Mouse (Mus musculus) midbrain, embryonic 14.5 days (tissue): Measurements from ENCODE around the gene 2810021J22Rik. TPM values are rescaled to one million over a fixed set of nuclear protein-coding genes. Genes with fewer than 3 reads are reported as not detected.
A peak's percentile ranks its signal among the peaks of the same experiment; 100 is the strongest.
"Not testable (repeated sequence)": the region's sequence is repeated elsewhere in the genome, so short reads cannot be mapped to it uniquely, and the experiment has no call there.

Source experiments
- ATAC-seq: fragments of 200-750 bp; cut with Nextera tagmentation; 2 replicates; pipeline ENCODE4 v1.8.0; 2017; ENCODE audit warnings: moderate number of reproducible peaks, moderate library complexity; ENCODE audit not compliant: low FRiP score, low TSS enrichment
- DNase-seq: peaks from one replicate; pipeline ENCODE4 v3.0.0-alpha.2; 2015
- H3K27ac ChIP-seq: fragments of 300-500 bp; sonication (generic); replicated peaks from 2 replicates; pipeline ENCODE4 v1.5.1; 2014; ENCODE audit warnings: mild to moderate bottlenecking, low read depth, low read length, moderate library complexity
- H3K27me3 ChIP-seq: fragments of 300-500 bp; sonication (generic); 2 replicates; pipeline ENCODE4 v1.6.1; 2014; ENCODE audit warnings: low read length, control low read depth, mixed read lengths; ENCODE audit not compliant: control insufficient read depth, insufficient read depth
- H3K36me3 ChIP-seq: fragments of 300-500 bp; sonication (generic); 2 replicates; pipeline ENCODE4 v1.6.1; 2014; ENCODE audit warnings: low read length, control low read depth; ENCODE audit not compliant: control insufficient read depth, insufficient read depth
- H3K4me1 ChIP-seq: fragments of 300-500 bp; sonication (generic); 2 replicates; pipeline ENCODE4 v1.6.1; 2014; ENCODE audit warnings: mild to moderate bottlenecking, antibody characterized with exemption, low read length, control low read depth; ENCODE audit not compliant: control insufficient read depth, insufficient read depth
- H3K4me2 ChIP-seq: fragments of 300-500 bp; sonication (generic); 2 replicates; pipeline ENCODE4 v1.6.1; 2014; ENCODE audit warnings: mild to moderate bottlenecking, low read length, moderate library complexity
- H3K4me3 ChIP-seq: fragments of 300-500 bp; sonication (generic); replicated peaks from 2 replicates; pipeline ENCODE4 v1.5.1; 2014; ENCODE audit warnings: low read depth, low read length
- H3K9ac ChIP-seq: fragments of 300-500 bp; sonication (generic); replicated peaks from 2 replicates; pipeline ENCODE4 v1.6.1; 2014; ENCODE audit warnings: mild to moderate bottlenecking, low read length, moderate library complexity
- H3K9me3 ChIP-seq: fragments of 300-500 bp; sonication (generic); 2 replicates; pipeline ENCODE4 v1.6.1; 2016; ENCODE audit warnings: low read length, control low read depth, mixed read lengths; ENCODE audit not compliant: control insufficient read depth
- WGBS: fragments of 180-500 bp; shearing (Covaris S2); extraction: QIAGEN DNeasy Blood & Tissue Kit; methylation state at CpG from one replicate; pipeline ENCODE4 v1.1.7; 2014; 5-methylcytosine and 5-hydroxymethylcytosine counted together
- polyA plus RNA-seq: library from polyadenylated mRNA; unstranded; fragments of >200 nt; fragmentation: Nextera tagmentation; extraction: Ambion mirVana; gene quantifications from 2 replicates; pipeline ENCODE4 v1.2.1, GENCODE M21; 2014

2810021J22Rik gene
- polyA plus RNA-seq, result 9.1 and 14.4 TPM in 2 replicates

- peak within 1 kb of the TSS; percentile 89 for H3K27ac ChIP-seq
- ATAC-seq (peak; percentile 84), DNase-seq (peak; percentile 91)
- H3K4me1 ChIP-seq, result 0 out of 2 replicates have a peak, but pooled peaks cover 8% of the 10 kb centered on the region
- H3K4me2 ChIP-seq, result peak within 1 kb of the TSS; percentile 84
- H3K36me3 ChIP-seq, result peaks cover 33% of the 10 kb centered on the region
- no peaks in the 10 kb centered on the region for H3K27me3 ChIP-seq
- peak within 1 kb of the TSS; percentile 84 for H3K9ac ChIP-seq
- H3K4me3 ChIP-seq, result peak within 1 kb of the TSS; percentile 70
- H3K9me3 ChIP-seq, result no peaks in the 10 kb centered on the region
- WGBS, result 7% methylated on average over 37 of the region's 37 CpGs
Measured at GRCm38 (mm10) chr11:58867039-58867953, at the start of gene 2810021J22Rik. Gene 2810021J22Rik, plus strand, starts transcription at chr11:58867216.

GRCm38 (mm10) chr11:58828937-58829336 is 38.1 kb upstream of the 2810021J22Rik start, which contains the start of gene Olfr312:
Gene Olfr312, plus strand, starts transcription at chr11:58829237.
- not testable (repeated sequence) for H3K27me3 ChIP-seq, H3K36me3 ChIP-seq, H3K4me1 ChIP-seq, H3K4me2 ChIP-seq, H3K9ac ChIP-seq, H3K27ac ChIP-seq, ATAC-seq, H3K4me3 ChIP-seq, H3K9me3 ChIP-seq, DNase-seq

- WGBS, result 82% methylated on average over 3 of the region's 3 CpGs
- no peak overlapping the region for H3K27ac ChIP-seq
- no peaks in the 10 kb centered on the region for H3K4me1 ChIP-seq
- no peaks in the 10 kb centered on the region for H3K36me3 ChIP-seq
- H3K27me3 ChIP-seq, result no peaks in the 10 kb centered on the region
- H3K9me3 ChIP-seq, result no peaks in the 10 kb centered on the region
- ATAC-seq (no peak), DNase-seq (no peak)
- no peak overlapping the region for H3K4me3 ChIP-seq
- no peak overlapping the region for H3K4me2 ChIP-seq
- no peak overlapping the region for H3K9ac ChIP-seq
Measured at GRCm38 (mm10) chr11:58829764-58830163, 37.3 kb upstream of the 2810021J22Rik start.

- 72% methylated on average over 3 of the region's 3 CpGs for WGBS
- not testable (repeated sequence) for ATAC-seq, DNase-seq, H3K9ac ChIP-seq, H3K27ac ChIP-seq, H3K4me3 ChIP-seq, H3K36me3 ChIP-seq, H3K9me3 ChIP-seq, H3K27me3 ChIP-seq, H3K4me1 ChIP-seq, H3K4me2 ChIP-seq
Measured at GRCm38 (mm10) chr11:58832541-58832940, 34.5 kb upstream of the 2810021J22Rik start.

GRCm38 (mm10) chr11:58838951-58839350 is 28.1 kb upstream of the 2810021J22Rik start, which contains the start of gene Olfr311:
Gene Olfr311, plus strand, starts transcription at chr11:58839251.
- ATAC-seq, H3K27me3 ChIP-seq, H3K27ac ChIP-seq, H3K36me3 ChIP-seq, H3K4me1 ChIP-seq, H3K4me2 ChIP-seq, H3K9me3 ChIP-seq, H3K4me3 ChIP-seq, H3K9ac ChIP-seq, DNase-seq: not testable (repeated sequence)

- peak within 1 kb of the TSS; percentile 74 for H3K4me2 ChIP-seq
- H3K27me3 ChIP-seq, result no peaks in the 10 kb centered on the region
- peak; percentile 97 for DNase-seq
- H3K9me3 ChIP-seq, result no peaks in the 10 kb centered on the region
- H3K4me1 ChIP-seq, result peaks cover 6% of the 10 kb centered on the region; the same call in 1 of the 2 replicates
- peak within 1 kb of the TSS; percentile 72 for H3K9ac ChIP-seq
- peak; percentile 100 for ATAC-seq
- under 1% methylated on average over 24 of the region's 24 CpGs for WGBS
- peak within 1 kb of the TSS; percentile 80 for H3K27ac ChIP-seq
- H3K4me3 ChIP-seq, result peak within 1 kb of the TSS; percentile 66
- peaks cover 22% of the 10 kb centered on the region for H3K36me3 ChIP-seq
Measured at GRCm38 (mm10) chr11:58846919-58847461, 20.0 kb upstream of the 2810021J22Rik start, which contains the start of gene Gm12258. Gene Gm12258, plus strand, starts transcription at chr11:58847158.

GRCm38 (mm10) chr11:58847636-58848035 is 19.4 kb upstream of the 2810021J22Rik start:
- no peaks in the 10 kb centered on the region for H3K9me3 ChIP-seq
- H3K36me3 ChIP-seq, result peaks cover 28% of the 10 kb centered on the region
- WGBS, result 49% methylated on average over 9 of the region's 9 CpGs
- no peak for DNase-seq
- peak overlapping the region; percentile 72 for H3K9ac ChIP-seq
- H3K4me3 ChIP-seq, result peak overlapping the region; percentile 66
- no peaks in the 10 kb centered on the region for H3K27me3 ChIP-seq
- no peak overlapping the region; the same call in 1 of the 2 replicates for H3K27ac ChIP-seq
- peaks cover 6% of the 10 kb centered on the region; the same call in 1 of the 2 replicates for H3K4me1 ChIP-seq
- peak overlapping the region; percentile 74 for H3K4me2 ChIP-seq
- 0 out of 2 replicates have a peak, but pooled peaks have one; percentile 24 for ATAC-seq

- Histone ChIP-seq H3K4me1 (peaks cover 6% of the 10 kb centered on the region; the same call in 1 of the 2 replicates), H3K36me3 (peaks cover 41% of the 10 kb centered on the region), H3K9me3 (no peaks in the 10 kb centered on the region), H3K4me2 (no peak overlapping the region), H3K27me3 (no peaks in the 10 kb centered on the region), H3K4me3 (no peak overlapping the region), H3K27ac (no peak overlapping the region), H3K9ac (no peak overlapping the region)
- 77% methylated on average over 2 of the region's 2 CpGs for WGBS
- DNase-seq (no peak), ATAC-seq (no peak)
Measured at GRCm38 (mm10) chr11:58849731-58850130, 17.3 kb upstream of the 2810021J22Rik start.
